Mouse (Mus musculus) stomach, postnatal 0 days (tissue): Measurements from ENCODE around the gene Tuba3a.

Experiments
- CTCF ChIP-seq: IDR thresholded peaks from 2 replicates; pipeline ENCODE4 v1.5.1; 2016; ENCODE audit warnings: antibody characterized with exemption, low read depth, mild to moderate bottlenecking, moderate library complexity
- EP300 ChIP-seq: optimal IDR thresholded peaks from 2 replicates; pipeline ENCODE3; 2016; ENCODE audit warnings: antibody characterized with exemption

GRCm38 (mm10) chr6:125234520-125234828, 51.4 kb downstream of the Tuba3a start:
- TF ChIP-seq CTCF: no peak
- TF ChIP-seq EP300: no peak
